ENCODE assay signal across 9 mouse cellular contexts in genomic region chr4:7987781-7988180, GRCm38 (mm10).
DNase-seq lines count a peak whose midpoint lies in the region; ATAC-seq lines count a peak whose summit lies in the region.
"Had no signal": no experiment of that assay in that cellular context is flagged by ENCODE, and none has a peak within 500 bp of the region (broad histone marks: within the 10 kb centered on the region; RNA-seq: fewer than 3 reads in every experiment).

No protein-coding gene starts in this region.

- intact Hi-C loops in gastrocnemius, postnatal 14 days (cut with DNase I; ENCODE audit: low total_unique reads): loop anchor here (10.0 kb wide), 1 partner anchor 377 kb away; no protein-coding TSS in a partner anchor

- peak; percentile 54 for ATAC-seq in CD4-positive, CD25-positive, alpha-beta regulatory T cell, adult 4 months

- peak; percentile 18 for DNase-seq in layer of hippocampus, adult 11-12 months (ENCODE audit: low spot score)
- DNase-seq in layer of hippocampus, postnatal 25 days (ENCODE audit: extremely low spot score in 1 of 2, low spot score in 1 of 2): no peak
- DNase-seq in A20 (ENCODE audit: low read depth, low spot score): peak; percentile 55
- DNase-seq in embryo, embryonic 11 days: peak; percentile 26
- DNase-seq in urinary bladder, postnatal 10 days (ENCODE audit: low spot score): no peak
- DNase-seq in urinary bladder, postnatal 25 days (ENCODE audit: low spot score): no peak
- DNase-seq in gastrocnemius, postnatal 14 days: no peak
- DNase-seq: thymus, adult 18-20 months had no signal

Comparison
In these comparisons a context has a peak if more than half of its experiments do, and no peak if none do; other contexts are left out.
1. DNase-seq: peak in layer of hippocampus, adult 11-12 months (single experiment), A20 (single experiment) and embryo, embryonic 11 days (single experiment); none in layer of hippocampus, postnatal 25 days (0 of 2), urinary bladder, postnatal 10 days (single experiment), urinary bladder, postnatal 25 days (single experiment) and gastrocnemius, postnatal 14 days (single experiment).